Mouse (Mus musculus): ENCODE results near the gene Mfsd5. TPM values are rescaled to one million over a fixed set of nuclear protein-coding genes. Genes with fewer than 3 reads are reported as not detected.
A peak's percentile ranks its signal among the peaks of the same experiment; 100 is the strongest.

The Mfsd5 gene
- 10 to 100 TPM; 14.9 to 17.3 (median 15.7) TPM for total RNA-seq (2022)

GRCm38 (mm10) chr15:102279092-102279782, at the start of gene Mfsd5:
TSS of gene Mfsd5 (plus strand) at chr15:102279454.
- peak; percentile 76 to 82 for DNase-seq (ENCODE audit: low spot score in 2 of 2)

GRCm38 (mm10) chr15:102230408-102231321, 48.6 kb upstream of the Mfsd5 start:
- no peak for DNase-seq (ENCODE audit: low spot score in 2 of 2)

- no peak for DNase-seq (ENCODE audit: low spot score in 2 of 2)
These were observed 47.5 kb upstream of the Mfsd5 start, which contains the start of gene Itgb7 for GRCm38 (mm10) chr15:102231748-102232147. TSS of gene Itgb7 (minus strand) at chr15:102231944.

- no peak for DNase-seq (ENCODE audit: low spot score in 2 of 2)
These were observed 46.5 kb upstream of the Mfsd5 start for GRCm38 (mm10) chr15:102232764-102233163.

DNA sequence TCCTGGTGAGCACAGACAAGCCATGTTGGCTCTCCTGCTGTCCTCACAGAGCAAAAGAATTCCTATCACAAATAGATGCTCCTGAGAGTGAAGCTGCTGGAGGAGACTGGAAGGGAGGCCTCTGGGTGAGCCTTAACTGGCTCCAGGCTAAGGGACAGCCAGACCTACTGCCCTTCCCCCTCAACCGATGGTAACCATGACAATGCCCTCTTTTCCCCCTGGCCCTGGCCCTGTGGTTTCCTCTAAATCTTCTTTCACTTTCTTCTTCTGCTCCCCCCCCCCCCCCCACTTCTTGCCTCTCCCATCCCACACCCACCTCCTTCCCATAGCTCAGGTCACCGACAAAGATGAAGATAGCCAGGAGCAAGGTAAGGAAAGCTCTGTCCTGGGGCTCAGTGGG, 45.4 kb upstream of the Mfsd5 start:
- no peak for DNase-seq (ENCODE audit: low spot score in 2 of 2)

GRCm38 (mm10) chr15:102235371-102236027, 43.8 kb upstream of the Mfsd5 start:
- DNase-seq (ENCODE audit: low spot score in 2 of 2), result no peak

GRCm38 (mm10) chr15:102238543-102239259, 40.6 kb upstream of the Mfsd5 start:
- DNase-seq (ENCODE audit: low spot score in 2 of 2), result no peak

DNA sequence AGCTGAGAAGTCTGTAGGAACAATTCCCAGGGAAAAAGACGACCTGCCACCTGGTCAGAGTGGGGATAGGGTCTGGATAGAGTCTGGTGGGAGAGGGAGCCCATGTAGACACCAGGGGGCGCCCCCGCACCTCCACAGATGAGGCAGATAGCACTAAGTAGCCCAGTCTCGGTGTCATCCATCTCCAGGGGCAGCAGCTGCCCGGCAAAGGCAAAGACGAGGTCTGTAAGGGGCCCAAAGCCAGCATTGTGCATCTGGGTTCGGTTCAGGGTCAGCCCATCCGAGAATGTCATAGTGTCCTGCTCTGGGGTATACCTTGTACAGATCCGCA, 40.0 kb upstream of the Mfsd5 start:
- peak; percentile 72 to 78 for DNase-seq (ENCODE audit: low spot score in 2 of 2)

DNA sequence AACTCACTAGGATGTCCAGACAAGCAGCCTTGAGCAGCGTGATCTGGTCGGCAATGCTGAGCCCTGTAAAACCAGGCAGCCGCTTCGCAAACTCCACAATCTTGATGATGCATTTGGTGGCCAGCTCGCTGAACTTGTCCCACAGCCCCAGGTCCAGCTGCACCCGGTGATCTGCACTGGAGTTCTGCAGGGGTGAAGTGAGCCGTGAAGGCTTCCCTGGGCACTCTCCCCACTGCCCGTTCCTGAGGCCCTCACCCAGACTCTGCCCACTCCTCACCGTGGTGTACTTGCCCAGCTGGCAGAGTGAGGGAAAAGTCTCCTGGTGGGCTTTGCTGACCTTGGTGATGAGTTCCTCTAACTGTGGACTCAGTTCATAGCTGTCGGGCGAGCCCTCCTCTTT, 39.4 kb upstream of the Mfsd5 start:
- DNase-seq (ENCODE audit: low spot score in 2 of 2), result no peak

DNA sequence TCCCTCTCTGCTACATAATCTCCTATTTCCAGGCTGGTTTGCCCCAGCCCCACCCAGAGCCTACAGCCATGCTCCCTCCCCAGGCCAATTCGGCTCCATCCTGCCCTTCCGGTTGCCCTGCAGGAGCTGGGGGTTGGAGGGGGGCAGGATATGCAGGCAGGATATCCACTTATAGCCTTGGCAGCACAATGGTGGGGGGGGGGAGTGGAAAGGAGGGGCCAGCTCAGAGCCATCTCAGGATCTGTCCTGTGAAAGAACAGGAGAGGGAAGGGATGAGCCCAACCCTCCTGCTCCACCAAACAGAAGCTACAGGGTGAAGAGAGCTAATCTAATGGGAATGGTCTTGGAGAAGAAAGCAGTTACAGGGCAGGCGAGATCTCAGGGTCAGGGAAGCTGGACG, 38.6 kb upstream of the Mfsd5 start:
- DNase-seq (ENCODE audit: low spot score in 2 of 2), result no peak

GRCm38 (mm10) chr15:102242404-102243228, 36.6 kb upstream of the Mfsd5 start:
- no peak for DNase-seq (ENCODE audit: low spot score in 2 of 2)

GRCm38 (mm10) chr15:102243229-102244190, 35.7 kb upstream of the Mfsd5 start:
- peak in 1 of 2 experiments; percentile 40 for DNase-seq (ENCODE audit: low spot score in 2 of 2)

GRCm38 (mm10) chr15:102244306-102245191, 34.7 kb upstream of the Mfsd5 start:
- peak in 1 of 2 experiments; percentile 60 for DNase-seq (ENCODE audit: low spot score in 2 of 2)

GRCm38 (mm10) chr15:102245461-102245881, 33.8 kb upstream of the Mfsd5 start:
- DNase-seq (ENCODE audit: low spot score in 2 of 2), result no peak

DNA sequence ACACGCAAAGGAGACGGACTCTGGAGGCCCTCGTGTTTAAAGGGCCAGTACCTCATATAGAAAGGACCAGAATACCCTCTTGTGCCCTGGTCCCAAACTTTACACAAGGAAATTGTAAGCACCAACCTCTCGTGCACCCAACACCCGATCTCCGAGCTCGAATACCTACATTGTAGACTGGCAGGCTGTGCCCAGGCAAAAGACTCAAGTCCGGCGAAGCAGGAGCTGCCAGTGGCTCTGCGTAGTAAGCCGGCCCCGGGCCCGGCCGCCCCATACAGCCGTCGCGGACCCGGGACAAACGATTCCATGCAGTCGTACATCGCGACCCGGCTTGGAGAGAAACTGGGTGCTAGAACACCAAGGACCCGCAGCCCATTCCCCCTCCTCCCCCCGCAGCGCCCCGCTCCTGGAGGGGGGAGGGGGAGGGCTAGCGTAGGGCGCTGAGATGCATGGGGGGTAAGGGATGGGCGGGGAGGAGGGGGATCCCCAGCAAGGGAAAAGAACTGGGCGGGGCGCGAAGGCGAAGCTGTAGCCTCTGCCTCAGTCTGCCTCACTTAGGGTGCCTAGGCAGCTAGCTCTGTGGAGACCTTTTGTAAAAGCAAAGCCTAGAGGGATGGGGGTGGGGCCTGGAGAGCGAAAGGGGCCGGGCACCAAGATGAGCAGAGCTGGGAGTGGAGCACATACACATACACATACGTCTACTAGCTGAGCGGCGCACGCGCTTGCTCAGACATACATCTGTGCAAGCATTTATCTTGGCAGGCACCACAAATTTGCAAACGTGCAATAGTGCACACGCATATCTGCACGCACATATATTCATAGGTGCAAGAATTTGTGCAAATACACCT, 33.1 kb upstream of the Mfsd5 start:
- peak; percentile 56 to 70 for DNase-seq (ENCODE audit: low spot score in 2 of 2)

DNA sequence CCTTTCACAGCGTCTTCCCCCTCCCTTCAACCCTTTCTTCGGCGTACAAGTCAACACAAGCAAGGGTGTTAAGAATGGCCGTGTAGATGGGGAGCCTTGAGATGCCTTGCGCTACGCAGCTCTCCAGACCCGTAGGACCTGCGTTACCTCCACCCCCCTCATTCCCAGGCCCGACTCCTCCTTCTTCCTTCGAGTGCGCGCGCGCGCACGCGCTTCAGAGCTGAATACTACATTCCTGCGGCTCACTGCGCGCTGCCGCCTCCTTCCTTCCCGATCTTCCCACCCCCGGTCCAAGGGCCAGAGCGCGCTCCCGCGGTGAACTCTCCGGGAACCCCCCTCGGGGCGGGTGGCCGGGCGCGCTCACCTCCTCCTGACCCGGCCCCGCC, 32.4 kb upstream of the Mfsd5 start:
- peak; percentile 94 to 96 for DNase-seq (ENCODE audit: low spot score in 2 of 2)

Data from gastrocnemius, adult 8-10 months (tissue).